Mouse (Mus musculus): ENCODE data around the gene Nfib.

Nfib gene

DNA sequence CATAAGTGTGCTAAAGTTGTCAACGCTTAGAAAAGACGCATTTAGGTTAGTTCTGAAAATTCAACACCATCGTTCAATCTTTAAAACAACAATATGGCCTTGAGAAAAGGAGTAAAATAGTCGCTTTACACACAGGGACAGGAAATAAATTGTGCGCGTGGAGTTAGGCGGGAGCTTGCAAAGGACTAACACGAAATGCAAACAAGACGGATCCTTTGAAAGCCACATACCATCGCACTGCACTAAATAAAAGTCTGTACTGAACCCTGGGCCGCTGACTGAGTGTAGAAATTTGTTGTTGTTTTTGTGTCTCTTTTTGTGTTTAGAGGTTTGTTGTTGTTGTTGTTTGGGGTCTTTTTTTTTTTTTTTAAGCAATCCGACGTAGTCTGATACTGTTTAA is 193.2 kb downstream of the Nfib start:
- in situ Hi-C loops (cut with MboI; ENCODE audit: low pct_unique_long_range_greater_than_20kb in 1 of 2, low sequenced_read_pairs in 2 of 2, unreplicated experiment in 1 of 2): no loop called here

DNA sequence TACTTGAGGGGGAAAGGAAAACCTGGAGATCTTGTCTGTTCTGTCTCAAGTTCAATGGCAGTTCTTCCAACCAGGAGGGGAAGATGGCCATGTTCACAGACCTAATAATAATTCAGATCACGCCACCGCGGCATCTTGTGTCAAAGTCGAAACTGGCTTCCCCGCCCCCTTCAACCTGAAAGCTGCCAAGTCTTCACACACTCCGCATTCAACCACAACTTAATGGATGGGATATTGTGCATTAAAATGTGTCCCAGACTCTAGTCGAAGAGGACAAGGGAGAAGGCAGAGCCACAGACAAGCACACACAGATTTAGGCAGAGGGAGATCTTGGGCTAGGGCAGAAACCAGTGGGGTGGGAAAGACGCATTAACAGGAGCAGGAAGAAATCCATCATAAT is 194.0 kb downstream of the Nfib start:
- in situ Hi-C loops (cut with MboI; ENCODE audit: low pct_unique_long_range_greater_than_20kb in 1 of 2, low sequenced_read_pairs in 2 of 2, unreplicated experiment in 1 of 2): no loop called here

DNA sequence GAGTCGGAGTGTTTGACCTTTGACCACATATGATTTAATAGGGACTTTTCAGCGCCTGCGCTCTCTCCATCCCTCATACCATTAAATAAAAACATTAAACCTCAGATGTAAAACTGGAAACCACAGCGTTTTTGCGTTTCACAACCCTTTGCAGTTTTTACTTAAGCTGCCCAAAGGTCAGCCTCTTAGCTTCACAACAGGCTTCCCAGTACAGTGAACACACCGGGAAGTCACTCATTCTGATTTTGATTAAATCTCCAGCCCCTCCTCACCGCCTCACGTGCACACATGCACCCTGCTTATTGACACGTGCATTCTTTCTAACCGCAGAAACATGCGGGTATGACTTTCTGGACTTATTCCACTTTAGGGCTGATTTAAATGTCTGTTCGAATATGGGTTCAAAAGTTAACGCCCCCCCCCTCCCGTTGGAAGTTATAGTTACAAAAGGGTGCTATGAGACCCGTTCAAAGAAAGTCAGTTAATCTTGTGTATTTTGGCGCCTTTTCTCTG is 194.5 kb downstream of the Nfib start:
- in situ Hi-C loops (cut with MboI; ENCODE audit: low pct_unique_long_range_greater_than_20kb in 1 of 2, low sequenced_read_pairs in 2 of 2, unreplicated experiment in 1 of 2): no loop called here

DNA sequence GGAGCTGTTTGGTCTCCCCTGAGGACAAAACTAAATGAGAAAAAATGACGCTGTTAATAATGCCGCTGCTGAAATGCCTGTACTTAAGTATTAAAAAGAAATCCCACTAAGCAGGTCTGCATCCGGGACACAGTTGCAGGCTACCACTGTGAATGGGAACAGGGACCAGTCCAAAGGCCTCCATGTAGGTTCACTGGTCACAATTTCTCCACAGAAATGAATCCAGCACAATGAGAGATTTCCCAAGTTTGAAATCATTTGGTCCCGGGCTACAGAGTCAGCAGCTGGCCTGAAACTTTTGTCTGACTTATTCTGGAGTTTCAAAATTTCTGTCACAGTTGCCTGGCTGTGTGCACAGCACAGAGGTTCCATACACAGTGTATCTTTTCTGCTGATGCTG is 195.8 kb downstream of the Nfib start:
- in situ Hi-C loops (cut with MboI; ENCODE audit: low pct_unique_long_range_greater_than_20kb in 1 of 2, low sequenced_read_pairs in 2 of 2, unreplicated experiment in 1 of 2): no loop called here

DNA sequence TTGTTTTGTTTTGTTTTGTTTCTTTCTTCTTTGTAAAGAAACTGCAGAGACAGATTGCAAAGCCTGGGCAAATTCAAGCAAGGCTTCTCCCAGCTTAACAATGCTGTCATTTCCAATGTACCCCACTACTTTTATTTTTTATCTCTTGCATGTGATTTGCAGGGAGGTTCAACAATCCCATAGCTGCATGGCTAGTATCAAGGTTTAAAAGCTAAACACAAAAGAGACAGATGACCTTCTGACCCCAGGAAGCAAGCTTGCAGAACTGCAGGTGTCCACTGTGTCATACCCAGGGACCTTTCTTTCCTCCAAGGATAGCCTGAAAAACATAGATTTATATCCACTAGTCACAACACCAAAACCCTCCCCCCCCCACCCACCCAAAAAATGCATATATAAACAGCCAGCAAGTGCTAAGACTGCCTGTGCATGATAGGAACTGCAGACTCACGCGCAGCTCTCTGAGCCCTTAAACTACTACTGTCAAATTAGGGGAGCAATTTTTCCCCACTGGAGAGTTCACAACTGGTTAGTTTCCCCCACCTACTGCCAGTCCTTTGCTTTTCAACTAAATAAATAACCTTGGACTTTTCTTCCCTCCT is 196.3 kb downstream of the Nfib start:
- in situ Hi-C loops (cut with MboI; ENCODE audit: low pct_unique_long_range_greater_than_20kb in 1 of 2, low sequenced_read_pairs in 2 of 2, unreplicated experiment in 1 of 2): no loop called here

DNA sequence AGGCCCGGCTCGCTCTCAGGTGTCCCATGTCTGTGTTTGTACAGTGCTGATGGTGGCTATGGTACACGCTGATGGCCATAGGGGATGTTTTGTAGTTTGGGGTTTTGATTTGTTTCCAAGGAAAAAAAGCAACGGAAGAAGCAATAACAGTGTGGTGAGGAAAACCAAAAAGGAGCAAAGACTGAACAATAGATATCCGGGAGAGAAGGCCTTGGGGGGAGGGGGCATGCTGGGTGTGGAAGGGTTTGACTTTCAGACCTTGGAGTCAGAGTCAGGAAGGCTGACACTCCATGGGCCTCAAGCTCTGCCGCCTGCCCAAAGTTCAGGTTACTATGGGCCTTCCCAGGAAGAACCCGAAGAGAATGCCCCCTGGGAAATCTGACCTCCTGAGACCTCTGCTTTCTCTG is 197.3 kb downstream of the Nfib start:
- in situ Hi-C loops (cut with MboI; ENCODE audit: low pct_unique_long_range_greater_than_20kb in 1 of 2, low sequenced_read_pairs in 2 of 2, unreplicated experiment in 1 of 2): no loop called here

DNA sequence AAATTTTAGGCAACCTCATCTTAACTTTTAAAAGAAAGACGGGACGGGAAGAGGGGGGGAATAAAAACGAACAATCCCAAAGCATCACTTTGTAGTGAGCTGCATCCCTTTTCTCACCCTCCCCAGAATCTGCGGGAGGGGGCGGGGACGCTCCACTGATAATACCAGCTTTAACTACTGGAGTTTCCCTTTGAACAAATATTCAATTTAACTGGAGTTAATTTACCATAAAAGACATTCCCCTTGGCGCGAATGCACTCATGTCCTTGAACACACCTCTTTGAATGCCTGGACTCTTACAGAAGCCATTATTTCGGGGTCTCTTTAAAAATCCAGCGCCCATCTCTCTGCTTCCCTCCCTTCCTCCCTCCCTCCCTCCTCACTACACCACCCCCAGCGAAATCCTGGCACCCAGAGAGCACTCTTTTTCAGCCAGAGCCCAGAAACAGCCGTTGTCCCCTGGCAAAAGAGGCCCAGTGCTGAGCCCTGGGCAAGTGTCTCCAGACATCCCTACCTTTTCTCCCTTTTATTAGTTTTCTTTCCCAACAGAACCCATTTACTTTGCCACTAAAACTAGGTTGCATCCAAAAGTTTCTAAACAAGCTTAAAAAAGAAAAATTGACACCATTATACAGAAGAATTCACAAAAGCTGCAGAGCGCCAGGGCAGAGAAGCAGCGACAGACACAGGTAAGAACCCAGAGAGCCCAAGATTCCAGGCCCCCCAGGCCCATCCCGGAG is 197.8 kb downstream of the Nfib start:
- in situ Hi-C loops (cut with MboI; ENCODE audit: low pct_unique_long_range_greater_than_20kb in 1 of 2, low sequenced_read_pairs in 2 of 2, unreplicated experiment in 1 of 2): no loop called here

DNA sequence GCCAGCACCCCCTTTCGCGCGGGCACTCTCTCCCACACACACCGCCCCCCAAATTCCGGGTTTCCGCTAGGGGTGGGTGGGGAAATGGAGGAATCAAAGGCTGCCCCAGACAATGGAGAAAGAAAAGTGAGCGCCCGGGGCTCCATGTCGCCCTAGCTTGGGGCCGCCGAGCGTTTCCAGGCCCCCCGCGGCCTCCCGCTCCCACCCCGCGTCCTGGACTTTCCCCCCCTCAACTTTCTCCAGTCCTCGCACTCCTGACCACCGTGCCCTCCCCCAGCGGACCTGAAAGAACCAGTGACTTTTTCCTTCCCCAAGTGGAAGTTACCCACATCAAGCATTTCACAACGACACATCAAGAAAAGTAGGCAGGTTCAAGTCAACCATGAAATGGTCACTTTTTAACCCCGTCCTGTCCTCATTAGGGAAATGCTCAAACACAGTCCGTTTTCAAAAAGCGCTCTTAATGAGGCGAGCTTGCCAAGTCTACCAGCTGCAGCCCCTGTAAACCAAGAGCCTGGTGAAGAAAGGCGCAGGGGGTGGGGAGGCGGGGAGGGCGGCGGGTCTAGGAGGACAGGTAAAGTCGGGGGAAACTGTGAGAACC is 198.7 kb downstream of the Nfib start:
- in situ Hi-C loops (cut with MboI; ENCODE audit: low pct_unique_long_range_greater_than_20kb in 1 of 2, low sequenced_read_pairs in 2 of 2, unreplicated experiment in 1 of 2): no loop called here

DNA sequence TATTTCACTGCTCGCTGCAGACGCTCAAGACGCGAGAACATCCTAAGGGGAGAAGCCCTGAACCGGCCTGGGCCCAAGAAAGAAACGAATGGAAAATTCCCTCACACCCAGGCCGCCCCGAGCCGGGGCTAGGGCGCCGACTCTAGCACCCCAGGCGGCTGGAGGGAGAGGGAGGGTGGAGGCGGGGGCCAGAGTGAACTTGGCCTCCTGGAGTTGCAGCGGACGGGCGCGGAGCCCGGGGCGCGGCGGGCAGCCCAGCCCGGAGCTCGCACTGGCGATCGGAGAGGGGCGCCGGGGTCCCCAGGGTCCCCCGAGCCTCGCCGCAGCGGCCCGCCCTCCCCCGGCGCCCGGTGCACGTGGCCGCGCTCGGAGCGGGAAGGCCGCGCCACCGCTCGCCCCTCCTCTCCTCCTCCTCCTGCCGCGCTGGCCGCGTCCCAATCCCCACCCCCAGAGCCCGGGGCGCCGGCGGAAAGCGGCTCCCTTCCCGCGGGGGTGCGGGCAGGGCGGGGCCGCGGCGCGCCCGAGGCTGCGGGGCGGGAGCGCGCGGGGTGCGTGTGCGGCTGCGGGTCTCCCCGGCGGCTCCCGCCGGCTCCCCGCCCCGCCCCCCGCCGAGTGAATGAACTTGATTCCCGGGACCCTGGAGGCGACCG is 199.3 kb downstream of the Nfib start:
- in situ Hi-C loops (cut with MboI; ENCODE audit: low pct_unique_long_range_greater_than_20kb in 1 of 2, low sequenced_read_pairs in 2 of 2, unreplicated experiment in 1 of 2): no loop called here

DNA sequence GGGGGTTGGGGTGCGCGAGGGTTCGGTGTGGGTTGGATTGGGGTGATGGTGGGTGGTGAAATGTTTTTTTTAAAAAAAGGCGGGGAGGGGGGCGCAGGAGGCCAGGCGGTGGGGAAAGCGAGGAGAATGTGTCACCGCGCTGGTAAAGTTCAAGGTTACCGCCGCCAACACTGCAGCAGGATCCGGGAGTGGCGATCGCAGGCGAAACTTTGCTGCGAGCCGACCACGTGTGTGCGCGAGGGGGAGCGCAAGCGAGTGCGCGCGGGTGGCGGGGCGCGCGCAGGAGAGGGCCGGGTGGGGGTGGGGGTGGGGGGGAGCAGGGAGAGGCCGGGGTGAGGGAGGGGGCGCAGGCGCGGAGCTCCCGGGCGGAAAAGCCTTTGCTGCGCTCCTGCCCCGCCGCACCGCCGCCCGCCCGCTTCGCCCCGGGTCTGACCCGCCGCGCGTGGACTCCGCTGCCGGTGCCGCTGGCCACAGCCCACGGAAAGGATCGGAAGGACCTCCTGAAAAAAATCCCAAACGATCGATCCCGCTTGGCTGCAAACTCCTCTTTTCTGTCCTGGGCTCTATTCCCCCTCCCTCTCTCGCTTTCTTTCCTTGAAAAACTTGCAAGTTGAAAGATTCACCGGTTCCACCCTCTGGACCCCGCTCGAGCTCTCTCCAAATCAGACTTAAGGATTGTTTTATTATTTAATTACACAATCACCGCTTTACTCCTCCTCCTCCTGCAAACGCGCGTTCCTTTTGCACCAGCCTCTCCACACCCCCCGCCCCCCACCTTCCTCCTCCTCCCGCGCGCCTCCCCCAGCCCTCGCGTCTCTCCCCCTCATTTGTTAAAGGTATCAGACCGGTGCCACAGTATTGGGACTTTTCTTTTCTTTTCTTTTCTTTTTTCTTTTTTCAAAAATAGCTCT is 200.2 kb downstream of the Nfib start:
- in situ Hi-C loops (cut with MboI; ENCODE audit: low pct_unique_long_range_greater_than_20kb in 1 of 2, low sequenced_read_pairs in 2 of 2, unreplicated experiment in 1 of 2): no loop called here

DNA sequence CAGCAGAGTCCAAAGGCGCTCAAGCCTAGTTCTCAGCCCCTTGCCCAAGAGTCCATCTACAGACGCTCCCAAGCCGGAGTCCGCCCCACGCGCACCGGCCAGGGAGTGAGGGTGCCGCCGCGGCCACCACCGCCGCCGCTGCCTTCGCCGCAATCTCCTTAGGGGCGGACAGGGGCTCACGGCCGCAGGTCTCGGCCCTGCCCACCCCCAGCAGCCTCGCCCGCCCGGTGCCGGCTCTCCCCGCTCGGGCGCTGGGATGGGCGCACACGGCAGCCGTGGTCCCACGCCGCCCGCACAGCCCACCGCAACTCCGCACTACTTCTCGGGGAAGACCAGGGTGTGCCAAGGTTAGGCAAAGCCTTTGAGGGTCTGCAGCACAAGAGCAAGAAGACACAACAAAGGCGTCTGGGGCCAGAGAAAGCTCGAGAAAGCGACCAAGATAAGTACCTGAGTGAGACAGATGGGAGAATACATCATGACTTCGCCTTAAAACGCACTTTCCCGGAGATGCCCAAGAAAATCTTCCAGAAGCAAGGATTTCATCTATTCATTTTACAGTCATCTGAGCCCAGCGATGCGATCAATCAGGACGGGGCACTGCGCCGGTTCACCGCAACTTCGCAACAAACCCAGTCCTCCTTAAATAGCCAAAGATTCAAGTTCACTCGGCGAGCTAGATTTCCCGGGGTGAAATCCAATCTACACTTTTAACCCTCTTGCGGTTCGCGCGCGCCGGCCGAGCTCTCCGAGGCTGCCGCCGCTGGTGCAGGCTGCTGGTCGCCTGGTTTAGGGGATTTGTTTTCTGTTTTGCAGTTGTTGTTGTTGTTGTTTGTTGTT is 201.0 kb downstream of the Nfib start:
- in situ Hi-C loops (cut with MboI; ENCODE audit: low pct_unique_long_range_greater_than_20kb in 1 of 2, low sequenced_read_pairs in 2 of 2, unreplicated experiment in 1 of 2): no loop called here

DNA sequence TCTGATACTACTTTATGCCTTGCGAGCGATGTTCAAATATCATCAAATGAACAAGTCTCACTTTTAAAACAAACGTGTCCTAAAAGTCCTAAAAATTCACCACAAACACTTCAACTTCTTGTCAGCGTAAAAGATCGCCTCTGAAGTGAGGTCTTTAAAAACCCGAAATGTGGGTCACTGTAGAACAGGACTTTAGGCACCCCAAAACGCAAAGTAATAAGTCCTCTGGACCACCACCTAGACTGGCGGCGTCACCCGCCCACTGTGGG is 201.6 kb downstream of the Nfib start:
- in situ Hi-C loops (cut with MboI; ENCODE audit: low pct_unique_long_range_greater_than_20kb in 1 of 2, low sequenced_read_pairs in 2 of 2, unreplicated experiment in 1 of 2): no loop called here

DNA sequence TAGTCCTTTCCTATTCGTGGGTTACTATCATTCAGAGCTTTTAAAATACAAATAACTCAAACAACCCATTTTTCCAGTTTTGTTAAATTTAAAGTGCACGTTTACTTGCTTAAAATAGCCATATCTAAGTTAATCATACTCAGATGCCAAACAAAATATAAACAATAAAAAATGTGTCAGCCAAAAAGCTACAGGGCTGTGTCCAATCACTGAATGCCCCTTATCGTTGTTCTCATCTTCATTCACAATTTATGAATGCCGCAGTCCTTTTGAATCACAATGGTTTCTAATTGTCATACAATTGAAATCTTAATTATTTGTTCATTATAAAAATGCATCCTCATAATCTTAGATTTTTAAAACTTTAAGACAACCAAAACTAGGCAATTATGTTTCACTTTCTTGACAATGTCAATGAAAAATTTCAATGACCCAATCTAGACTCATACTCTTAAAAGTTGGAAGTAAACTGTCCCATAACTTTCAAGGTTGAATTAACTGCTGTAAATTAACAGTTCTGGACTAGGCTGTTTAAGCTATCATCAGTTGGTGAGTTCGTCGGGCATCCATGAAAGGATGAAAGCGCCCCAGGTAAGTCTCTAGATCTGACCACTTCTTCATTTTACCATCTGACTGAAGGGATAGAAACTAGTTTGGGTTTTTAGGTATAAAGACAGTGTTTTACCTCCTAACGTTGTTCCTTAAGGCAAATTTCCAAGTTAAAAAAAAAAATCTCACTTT is 202.1 kb downstream of the Nfib start:
- in situ Hi-C loops (cut with MboI; ENCODE audit: low pct_unique_long_range_greater_than_20kb in 1 of 2, low sequenced_read_pairs in 2 of 2, unreplicated experiment in 1 of 2): no loop called here

DNA sequence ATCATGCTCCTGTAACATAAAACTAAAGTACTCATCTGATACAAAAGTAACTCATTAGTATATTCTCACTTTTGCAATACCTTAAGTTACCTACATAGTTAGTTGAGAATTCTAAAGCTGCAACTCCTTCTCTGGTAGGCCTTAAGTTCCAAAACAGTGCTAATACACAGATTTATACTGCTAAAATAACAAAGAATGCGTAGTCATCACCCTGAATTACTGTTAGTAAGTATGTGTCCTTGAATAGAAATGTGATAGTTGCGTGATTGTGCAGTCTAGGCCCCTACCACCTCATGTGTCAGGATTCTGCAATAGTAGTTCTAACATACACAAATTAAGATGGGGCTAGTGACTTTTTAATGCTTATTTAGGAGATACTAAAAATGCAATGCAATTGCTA is 202.9 kb downstream of the Nfib start:
- in situ Hi-C loops (cut with MboI; ENCODE audit: low pct_unique_long_range_greater_than_20kb in 1 of 2, low sequenced_read_pairs in 2 of 2, unreplicated experiment in 1 of 2): no loop called here

DNA sequence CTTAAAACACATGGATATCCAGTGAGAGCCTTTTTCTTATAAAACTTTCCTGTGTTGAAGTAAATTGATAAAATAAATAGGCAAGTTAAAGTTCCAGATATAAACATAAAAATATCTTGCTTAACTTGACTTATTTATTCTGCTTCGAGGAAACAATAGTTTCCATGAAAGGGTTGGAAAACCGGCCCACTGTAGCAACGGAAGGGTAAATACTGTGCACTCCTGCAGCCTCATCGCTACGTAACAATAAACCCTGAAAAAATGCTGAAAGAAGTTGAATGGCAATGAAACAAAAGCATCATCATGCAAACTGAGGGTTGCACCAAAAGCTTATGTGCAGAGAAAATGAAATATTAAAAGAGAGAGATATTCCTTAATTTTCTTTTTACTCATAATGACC is 203.5 kb downstream of the Nfib start:
- in situ Hi-C loops (cut with MboI; ENCODE audit: low pct_unique_long_range_greater_than_20kb in 1 of 2, low sequenced_read_pairs in 2 of 2, unreplicated experiment in 1 of 2): no loop called here

DNA sequence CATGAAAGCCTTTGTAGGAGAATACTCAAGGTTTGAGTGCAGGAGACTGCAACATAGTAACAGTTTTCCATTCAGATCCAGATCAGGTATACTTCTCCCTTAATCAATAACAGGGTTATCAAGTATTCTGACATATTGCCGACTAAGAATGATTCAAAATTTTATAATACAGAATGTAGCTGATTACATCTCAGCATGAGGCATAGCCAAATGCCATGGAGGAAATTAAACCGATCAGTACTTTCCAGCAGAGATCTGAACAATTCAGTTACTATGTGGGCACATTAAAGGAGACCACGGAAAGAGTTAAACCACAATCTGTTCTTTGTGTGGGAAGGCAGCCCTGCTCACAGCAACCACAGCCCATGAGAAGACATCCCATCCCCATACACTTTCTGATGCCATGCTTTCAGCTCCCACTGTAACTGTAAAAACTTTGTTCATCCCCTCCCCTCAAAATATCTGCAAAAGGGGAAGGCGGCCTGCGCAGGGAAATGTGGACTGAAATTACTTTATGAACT is 204.9 kb downstream of the Nfib start:
- in situ Hi-C loops (cut with MboI; ENCODE audit: low pct_unique_long_range_greater_than_20kb in 1 of 2, low sequenced_read_pairs in 2 of 2, unreplicated experiment in 1 of 2): no loop called here
